Mouse (Mus musculus) G1E-ER4 (cell line): ENCODE data around the gene Rps23. TPM values are rescaled to one million over a fixed set of nuclear protein-coding genes. Genes with fewer than 3 reads are reported as not detected.

ENCODE experiments used
- GATA1 ChIP-seq: IDR thresholded peaks from one replicate; pipeline ENCODE4 v1.8.0; 2012; ENCODE audit warnings: low read length, inconsistent platforms
- polyA plus RNA-seq: library from polyadenylated mRNA; stranded (reverse); fragments of >175 nt; gene quantifications from 2 replicates; pipeline ENCODE4 v1.2.3, GENCODE M21; 2012

Gene Rps23
- polyA plus RNA-seq, 1 experiment = 1,639 TPM

- peak; percentile 74 for TF ChIP-seq GATA1
These were observed 3.5 kb downstream of the Rps23 start for GRCm38 (mm10) chr13:90926125-90926765.

GRCm38 (mm10) chr13:90926938-90927633 is 4.3 kb downstream of the Rps23 start:
- no peak for TF ChIP-seq GATA1

GRCm38 (mm10) chr13:90929847-90930246 is 7.1 kb downstream of the Rps23 start:
- no peak for TF ChIP-seq GATA1

- no peak for TF ChIP-seq GATA1
These were observed 10.5 kb downstream of the Rps23 start for GRCm38 (mm10) chr13:90933256-90933655.

- TF ChIP-seq GATA1 = no peak
These were observed 13.1 kb downstream of the Rps23 start for GRCm38 (mm10) chr13:90935852-90936251.

- TF ChIP-seq GATA1 = peak; percentile 84
These were observed 16.4 kb downstream of the Rps23 start for GRCm38 (mm10) chr13:90939192-90939591.

GRCm38 (mm10) chr13:90939600-90939999 is 16.8 kb downstream of the Rps23 start:
- no peak for TF ChIP-seq GATA1

- TF ChIP-seq GATA1 = no peak
These were observed 36.1 kb downstream of the Rps23 start for GRCm38 (mm10) chr13:90958894-90959293.

GRCm38 (mm10) chr13:90960591-90960990 is 37.8 kb downstream of the Rps23 start:
- no peak for TF ChIP-seq GATA1

GRCm38 (mm10) chr13:90962836-90963760 is 40.3 kb downstream of the Rps23 start:
- no peak for TF ChIP-seq GATA1

GRCm38 (mm10) chr13:90964511-90964910 is 41.8 kb downstream of the Rps23 start:
- TF ChIP-seq GATA1 = no peak

- no peak for TF ChIP-seq GATA1
These were observed 43.2 kb downstream of the Rps23 start for GRCm38 (mm10) chr13:90965996-90966395.

- no peak for TF ChIP-seq GATA1
These were observed 44.7 kb downstream of the Rps23 start for GRCm38 (mm10) chr13:90967422-90967821.

- TF ChIP-seq GATA1 = no peak
These were observed 46.2 kb downstream of the Rps23 start for GRCm38 (mm10) chr13:90968940-90969339.

- TF ChIP-seq GATA1 = peak; percentile 71
These were observed 47.7 kb downstream of the Rps23 start for GRCm38 (mm10) chr13:90970259-90971017.

- TF ChIP-seq GATA1 = no peak
These were observed 50.7 kb downstream of the Rps23 start for GRCm38 (mm10) chr13:90973409-90973808.

Other genes starting within 250 kb of the Rps23 start
- not detected in 2 replicates for gene Atp6ap1l, start 17.6 kb upstream of the Rps23 start, polyA plus RNA-seq